Mouse (Mus musculus) olfactory bulb, adult 2 months (tissue): ENCODE data around the gene Bcl3.

ENCODE experiments used
- CTCF ChIP-seq: fragments of 200-500 bp; IDR thresholded peaks from 2 replicates; pipeline ENCODE4 v1.5.1; 2012; ENCODE audit warnings: low read depth, mild to moderate bottlenecking, low read length, moderate library complexity; ENCODE audit not compliant: insufficient read depth
- POLR2A ChIP-seq: fragments of 200-500 bp; IDR thresholded peaks from 2 replicates; pipeline ENCODE4 v1.6.1; 2012; ENCODE audit warnings: mild to moderate bottlenecking, low read depth, low read length, moderate library complexity; ENCODE audit not compliant: insufficient read depth

DNA sequence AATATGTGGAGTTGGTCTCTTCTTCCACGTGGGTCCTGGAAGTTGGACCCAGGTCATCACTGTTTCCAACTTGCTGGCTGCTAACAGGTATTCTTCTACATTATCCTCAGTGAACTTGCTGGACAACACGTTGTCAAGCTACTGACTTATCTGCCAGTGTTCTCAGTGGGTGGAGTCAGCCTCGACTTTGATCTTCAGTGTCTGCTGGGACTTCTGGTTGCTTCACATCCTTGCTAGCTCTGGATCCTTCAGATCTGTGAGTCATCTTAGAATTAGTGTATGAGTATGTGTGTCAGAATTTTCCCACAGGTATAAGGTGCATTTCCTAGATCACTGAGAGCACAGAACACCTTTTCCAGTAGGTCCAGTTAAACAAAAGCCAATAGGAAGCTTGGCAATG, 14.3 kb upstream of the Bcl3 start:
- no peak for TF ChIP-seq POLR2A
- no peak for TF ChIP-seq CTCF
